Mouse (Mus musculus): ENCODE results near the gene Ssxb5. TPM values are rescaled to one million over a fixed set of nuclear protein-coding genes. Genes with fewer than 3 reads are reported as not detected.
"Not testable (repeated sequence)": the region's sequence is repeated elsewhere in the genome, so short reads cannot be mapped to it uniquely, and the experiment has no call there.

Gene Ssxb5
- total RNA-seq (2021), result not detected
- long read RNA-seq, experiment 1, result 0 reads
- long read RNA-seq, experiment 2, result 0 reads

GRCm38 (mm10) chrX:8803391-8803790, at the start of gene Ssxb5:
Gene Ssxb5, plus strand, starts transcription at chrX:8803691.
- DNase-seq (ENCODE audit: low spot score in 2 of 2), result not testable (repeated sequence)

- peak; percentile 38 to 45 for DNase-seq (ENCODE audit: low spot score in 2 of 2)
These were observed 28.6 kb downstream of the Ssxb5 start for GRCm38 (mm10) chrX:8832043-8832442.

GRCm38 (mm10) chrX:8843694-8844093, 40.2 kb downstream of the Ssxb5 start, which contains the start of gene Gm6592:
Gene Gm6592, plus strand, starts transcription at chrX:8843994.
- DNase-seq (ENCODE audit: low spot score in 2 of 2), result no peak

GRCm38 (mm10) chrX:8852486-8852885, 49.0 kb downstream of the Ssxb5 start:
- no peak for DNase-seq (ENCODE audit: low spot score in 2 of 2)

Other genes starting within 250 kb of the Ssxb5 start
- gene Ssxb3, start 211.9 kb upstream of the Ssxb5 start, total RNA-seq (2021), result not detected
- not detected for gene Ssxb8, start 112.8 kb upstream of the Ssxb5 start, total RNA-seq (2021)
- gene Ssx9, start 55.3 kb upstream of the Ssxb5 start, total RNA-seq (2021), result not detected
- gene Gm6592, start 40.3 kb downstream of the Ssxb5 start, total RNA-seq (2021), result not detected
- not detected for gene Gm5751, start 70.6 kb downstream of the Ssxb5 start, total RNA-seq (2021)
- gene B630019K06Rik, start 88.7 kb downstream of the Ssxb5 start, total RNA-seq (2021), result 10 to 100 TPM; 28.5 to 30.2 TPM
- gene Fthl17b, start 159.3 kb downstream of the Ssxb5 start, total RNA-seq (2021), result not detected
- gene Fthl17c, start 172.9 kb downstream of the Ssxb5 start, total RNA-seq (2021), result not detected
- not detected for gene Fthl17d, start 183.1 kb downstream of the Ssxb5 start, total RNA-seq (2021)
- not detected for gene Fthl17e, start 229.8 kb downstream of the Ssxb5 start, total RNA-seq (2021)

All from layer of hippocampus, postnatal 14 days (tissue).